Mouse (Mus musculus) kidney, adult 9 months (tissue): ENCODE data around the gene Pomgnt2.

Experiments
- DNase-seq: peaks from one replicate; pipeline ENCODE4 v3.0.0; 2022

Gene Pomgnt2

DNA sequence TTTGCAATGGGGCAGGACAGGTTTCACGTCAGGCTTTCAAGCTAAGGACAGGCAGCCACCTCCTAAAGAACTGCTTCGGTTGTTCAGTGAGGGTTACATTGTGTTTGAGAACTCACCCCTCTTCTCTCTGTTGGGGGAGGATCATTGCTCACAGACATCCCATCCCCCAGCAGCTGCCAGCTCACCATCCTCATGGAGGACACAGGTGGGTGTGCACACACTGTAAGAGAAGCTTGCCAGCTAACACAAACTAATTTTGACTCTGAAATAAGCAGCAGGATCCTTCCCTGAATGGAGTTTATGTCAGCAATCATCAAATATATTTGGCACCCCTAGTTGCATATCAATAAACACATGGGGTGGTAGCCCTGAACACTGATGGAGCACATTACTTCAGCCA is 15.9 kb upstream of the Pomgnt2 start:
- DNase-seq, result no peak

DNA sequence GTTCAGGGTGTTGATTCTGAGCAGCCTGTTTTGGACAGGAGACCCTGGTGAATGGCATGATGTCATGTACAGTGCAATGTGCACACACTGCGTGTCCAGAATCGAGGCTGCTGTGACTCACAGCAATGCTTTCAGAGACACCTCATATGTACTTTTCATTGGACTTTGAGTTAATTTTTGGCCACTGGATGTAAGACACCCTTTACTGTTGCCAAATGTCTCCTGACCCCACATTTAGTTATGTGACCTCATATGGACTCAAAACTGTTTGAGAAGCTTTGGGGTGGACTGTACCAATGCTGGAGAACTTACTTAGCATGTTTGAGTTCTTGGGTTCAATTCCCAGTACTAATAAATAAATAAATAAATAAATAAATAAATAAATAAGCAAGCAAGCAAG is 13.8 kb upstream of the Pomgnt2 start:
- DNase-seq, result no peak

DNA sequence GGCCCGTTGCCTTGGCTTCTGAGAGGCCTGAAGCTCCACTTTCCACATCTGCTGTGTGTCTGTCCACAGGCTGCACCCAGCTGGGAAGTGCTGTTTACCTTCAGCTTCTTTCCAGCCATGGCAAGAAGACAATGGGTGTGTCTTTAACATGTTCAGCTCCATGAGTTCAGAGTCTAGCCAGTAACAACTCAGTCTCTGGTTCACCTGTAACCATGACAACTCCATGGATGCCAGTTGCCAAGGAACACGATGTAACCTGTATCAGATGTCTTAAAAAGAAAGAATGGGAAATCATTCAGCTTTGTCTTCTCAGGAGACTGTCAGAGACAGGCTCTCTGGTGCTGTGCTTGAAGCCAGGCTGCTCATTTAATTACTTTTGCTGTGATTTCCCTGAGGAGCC is 12.0 kb upstream of the Pomgnt2 start:
- no peak for DNase-seq

DNA sequence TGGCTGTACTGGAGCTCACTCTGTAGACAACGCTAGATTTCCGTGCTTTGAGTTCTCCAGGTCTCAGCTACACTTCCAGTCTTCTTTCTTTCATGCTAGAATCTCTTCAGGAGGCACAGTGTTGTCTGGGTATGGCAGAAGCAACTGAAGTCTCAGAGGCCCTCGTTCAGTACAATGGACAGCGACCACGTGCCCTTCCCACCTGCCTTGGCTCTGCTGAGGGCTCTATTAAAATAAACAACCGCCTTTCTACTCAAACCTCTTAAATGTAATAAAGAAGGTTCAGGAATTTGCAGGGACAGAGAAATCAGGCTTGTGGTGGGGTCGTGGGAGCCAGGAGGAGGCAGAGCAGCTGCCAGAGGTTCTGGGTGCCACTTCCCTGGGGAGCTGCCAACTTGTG is 9.7 kb upstream of the Pomgnt2 start:
- peak; percentile 46 for DNase-seq

DNA sequence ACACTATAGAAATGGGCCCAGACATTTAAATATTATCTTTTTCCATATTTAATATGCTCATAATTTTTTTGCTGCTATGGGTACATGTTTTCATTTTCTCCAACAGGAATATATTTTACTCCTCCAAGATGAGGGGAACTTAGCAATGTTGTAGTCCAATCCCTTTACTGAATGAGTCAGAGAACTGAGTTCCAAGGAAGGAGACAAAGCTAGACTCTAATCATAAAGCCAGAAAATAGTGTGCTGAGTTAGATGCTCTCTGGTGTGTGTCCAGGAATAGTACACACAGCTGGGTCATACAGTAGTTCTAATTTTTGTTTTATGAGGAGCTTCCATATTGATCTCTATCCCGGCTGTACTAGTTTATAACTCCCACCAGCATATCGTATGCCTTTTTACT is 9.3 kb upstream of the Pomgnt2 start:
- no peak for DNase-seq

DNA sequence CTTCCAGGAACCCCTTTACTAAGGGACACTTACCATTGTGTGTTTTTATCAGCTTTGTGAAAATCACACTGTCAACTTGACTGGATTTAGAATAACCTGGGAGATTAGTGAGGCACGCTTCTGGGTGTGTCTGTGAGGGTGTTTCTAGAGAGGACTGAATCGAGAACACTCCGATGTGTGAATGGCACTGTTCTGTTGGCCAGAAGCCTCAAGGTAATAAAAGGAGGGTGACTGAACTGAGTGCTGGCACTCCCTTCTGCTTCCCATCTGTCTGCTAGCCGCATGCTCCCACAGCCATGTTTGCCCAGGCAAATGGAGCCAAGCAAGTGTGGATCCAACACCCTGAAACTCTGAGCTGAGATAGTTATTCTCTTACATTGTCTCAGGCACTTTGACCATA is 1.1 kb upstream of the Pomgnt2 start:
- DNase-seq, result no peak

DNA sequence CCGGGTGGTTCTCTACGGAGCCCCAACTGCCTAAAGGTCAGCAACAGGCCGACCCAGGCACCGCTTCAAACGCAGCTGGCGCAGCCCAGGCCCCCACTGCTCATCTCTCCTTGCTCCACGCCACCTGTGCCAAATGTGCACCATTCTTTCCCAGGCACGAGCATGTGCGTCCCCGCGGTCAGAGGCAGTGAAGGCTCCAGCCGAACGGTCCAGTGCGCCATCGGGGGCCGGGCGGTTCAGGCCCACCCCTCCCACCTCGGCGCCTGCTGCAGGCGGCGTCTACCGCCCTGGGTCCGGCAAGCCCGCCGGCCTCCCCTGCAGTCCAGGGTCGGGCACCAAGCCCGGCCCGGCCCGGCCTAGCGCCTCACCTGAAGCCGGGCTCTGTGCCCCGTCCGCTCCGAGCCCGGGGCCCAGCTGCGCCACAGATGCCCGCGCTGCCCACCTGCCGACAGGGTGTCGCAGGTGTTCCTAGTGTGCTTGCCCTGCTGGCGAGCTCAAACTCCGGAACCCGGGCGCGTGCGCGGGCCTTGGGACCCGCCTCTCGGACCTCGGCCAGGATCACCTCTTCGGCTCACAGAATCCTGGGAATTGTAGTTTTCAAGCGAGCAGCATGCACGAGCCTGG is 1.3 kb downstream of the Pomgnt2 start:
- DNase-seq, result peak; percentile 93

DNA sequence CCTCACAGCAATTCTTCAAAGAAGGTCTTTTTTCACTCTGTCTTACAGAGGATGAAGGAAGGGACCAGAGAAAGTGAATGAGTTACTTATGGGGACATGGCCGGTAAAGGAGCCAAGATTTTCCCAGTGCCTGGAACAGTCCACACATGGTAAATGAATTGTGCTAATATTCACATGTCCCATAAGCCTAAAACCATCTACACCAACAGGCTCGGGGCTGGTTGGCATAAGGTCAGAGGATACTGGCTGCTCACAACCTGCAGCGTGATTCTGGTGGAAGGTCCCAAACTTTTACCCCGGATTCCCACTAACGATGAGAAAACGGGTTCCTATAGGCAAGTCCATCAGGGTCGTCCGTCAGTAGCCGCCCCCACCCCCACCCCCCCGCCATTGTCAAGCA is 1.8 kb downstream of the Pomgnt2 start:
- DNase-seq, result no peak

DNA sequence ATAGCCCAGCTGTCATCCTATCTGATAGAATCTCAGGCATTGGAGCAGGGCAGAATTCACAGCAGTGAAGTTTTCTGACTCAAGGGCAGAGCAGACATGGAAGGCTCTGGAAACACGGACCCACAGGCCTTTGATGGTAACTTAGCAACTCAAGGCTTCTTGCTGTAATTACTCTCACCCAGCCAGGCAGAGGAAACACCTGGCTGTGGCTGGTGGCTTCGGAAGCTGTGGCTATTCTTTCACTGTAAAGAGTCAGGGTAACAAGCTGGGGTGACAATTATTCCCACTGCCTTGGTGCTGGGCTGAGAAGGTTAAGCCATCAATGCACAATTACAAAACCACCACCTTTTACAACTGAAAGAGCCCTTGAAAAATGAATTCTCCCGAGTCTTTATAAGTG is 3.9 kb downstream of the Pomgnt2 start:
- DNase-seq, result no peak

DNA sequence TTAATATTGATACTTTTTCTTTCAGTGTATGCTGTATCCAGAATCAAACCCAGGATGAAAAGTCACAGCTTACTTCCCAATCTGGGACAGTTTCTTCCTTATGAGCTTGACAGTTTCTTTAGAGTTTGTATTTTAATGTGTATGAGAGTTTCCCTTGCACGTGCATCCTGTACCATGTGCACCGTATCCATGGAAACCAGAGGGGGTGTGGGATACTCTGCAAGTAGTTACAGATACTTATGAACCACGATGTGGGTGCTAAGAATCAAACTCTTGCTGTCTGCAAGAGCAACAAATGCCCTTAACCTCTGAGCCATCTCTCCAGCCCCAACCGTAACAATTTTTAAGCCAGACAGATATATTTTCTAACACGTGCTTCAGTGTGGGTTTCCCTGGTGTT is 5.9 kb downstream of the Pomgnt2 start:
- no peak for DNase-seq

DNA sequence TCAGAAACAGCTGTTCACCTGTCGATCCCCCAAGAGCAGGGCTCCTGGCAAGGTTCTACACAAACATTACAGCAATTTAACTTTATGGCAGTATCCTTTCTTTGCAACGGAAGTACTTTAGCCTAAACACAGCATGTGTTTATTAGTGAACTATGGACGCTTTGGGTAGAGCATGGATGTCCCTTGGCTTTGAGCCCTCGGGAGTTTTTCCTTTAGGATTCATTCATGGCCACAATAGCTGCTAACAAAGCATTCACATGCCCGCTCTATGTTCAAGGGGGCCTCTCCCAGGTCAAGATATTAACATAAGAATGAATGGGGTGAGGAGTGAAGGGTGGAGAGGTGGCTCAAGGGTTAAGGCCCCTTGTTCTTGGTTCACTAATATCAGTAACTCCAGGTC is 7.4 kb downstream of the Pomgnt2 start:
- no peak for DNase-seq

DNA sequence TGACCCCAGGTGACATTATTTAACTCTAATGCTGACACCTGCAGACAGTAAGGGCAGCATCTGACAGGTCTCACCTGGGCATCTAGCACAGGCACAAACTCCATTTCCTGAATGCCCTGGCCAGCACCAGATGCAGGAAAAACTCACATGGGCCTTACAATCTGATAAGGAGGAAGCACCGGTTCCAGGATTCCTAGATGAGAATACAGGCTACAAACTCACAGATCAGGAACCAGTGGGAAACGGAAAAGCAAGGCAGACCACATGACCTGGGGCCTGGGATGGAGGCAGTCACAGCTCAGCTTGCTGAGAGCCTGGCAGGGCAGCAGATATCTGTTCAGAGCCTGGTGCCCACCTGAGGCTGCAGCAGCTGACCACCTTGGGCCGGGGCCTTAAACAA is 8.0 kb downstream of the Pomgnt2 start:
- no peak for DNase-seq

DNA sequence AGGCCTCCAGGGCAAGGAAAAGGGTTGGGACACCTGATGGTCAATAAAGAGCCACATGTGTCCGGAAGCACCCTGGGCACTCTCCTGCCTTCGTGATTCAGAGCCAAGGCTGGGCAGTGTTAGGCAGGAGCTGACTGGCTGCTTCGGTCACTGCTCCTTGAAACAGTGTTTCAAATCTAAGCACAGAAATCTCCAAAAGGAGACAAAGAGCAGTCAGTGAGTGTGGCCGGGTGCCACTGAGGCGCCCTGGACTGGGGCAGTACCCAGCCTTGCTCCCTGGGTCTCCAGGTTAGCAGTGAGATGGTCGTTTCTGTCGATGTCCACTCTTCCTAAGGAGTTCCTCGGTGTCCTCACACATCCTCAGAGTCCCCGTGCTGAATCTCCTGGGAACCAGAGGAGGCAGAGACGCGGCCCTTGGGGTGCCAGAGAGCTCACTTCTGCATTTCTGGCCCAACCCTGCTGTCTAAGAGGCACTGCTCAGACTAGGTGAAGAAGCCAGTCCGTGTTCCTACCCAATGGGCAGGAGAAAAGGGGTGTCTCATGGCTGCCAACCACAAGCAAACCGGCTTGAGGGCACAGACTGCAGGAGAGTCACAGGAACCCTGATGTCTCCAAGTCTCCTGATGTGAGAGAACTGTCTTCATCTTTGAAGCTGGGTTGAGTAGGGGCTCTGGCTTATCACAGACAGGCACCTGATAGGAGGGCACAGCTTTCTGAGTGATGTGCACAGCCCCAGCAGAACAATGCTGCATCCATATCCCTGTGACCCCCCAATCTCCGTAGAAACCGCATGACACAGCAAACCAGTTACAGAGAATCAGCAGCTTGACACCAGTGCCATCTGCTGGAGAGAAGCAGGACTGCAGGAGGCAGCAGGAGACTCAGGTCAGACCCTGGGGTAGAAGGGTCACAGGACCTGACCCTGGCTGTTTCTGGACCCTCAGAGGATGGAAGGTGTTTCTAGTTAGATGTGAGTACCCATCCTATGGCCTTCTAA is 12.1 kb downstream of the Pomgnt2 start:
- DNase-seq, result peak; percentile 64

DNA sequence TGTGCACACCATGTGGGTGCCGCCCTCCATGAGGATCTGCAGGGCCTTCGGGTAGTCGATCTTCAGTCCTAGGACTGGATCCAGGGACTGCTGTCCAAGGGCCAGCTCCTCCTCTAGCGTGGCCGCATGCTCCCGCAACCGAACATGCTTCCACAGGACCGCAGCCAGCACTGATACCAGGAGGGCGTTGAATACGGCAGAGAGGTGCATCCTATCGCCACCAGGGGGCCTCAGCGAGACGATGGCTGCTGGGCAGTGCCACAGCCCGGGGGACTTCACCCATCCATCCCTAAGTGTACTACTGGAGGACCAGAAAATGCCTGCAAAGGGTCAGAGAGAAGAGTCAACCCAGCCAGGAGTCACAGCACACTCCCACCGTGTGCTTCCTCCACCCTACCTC is 13.4 kb downstream of the Pomgnt2 start:
- DNase-seq, result peak; percentile 67

DNA sequence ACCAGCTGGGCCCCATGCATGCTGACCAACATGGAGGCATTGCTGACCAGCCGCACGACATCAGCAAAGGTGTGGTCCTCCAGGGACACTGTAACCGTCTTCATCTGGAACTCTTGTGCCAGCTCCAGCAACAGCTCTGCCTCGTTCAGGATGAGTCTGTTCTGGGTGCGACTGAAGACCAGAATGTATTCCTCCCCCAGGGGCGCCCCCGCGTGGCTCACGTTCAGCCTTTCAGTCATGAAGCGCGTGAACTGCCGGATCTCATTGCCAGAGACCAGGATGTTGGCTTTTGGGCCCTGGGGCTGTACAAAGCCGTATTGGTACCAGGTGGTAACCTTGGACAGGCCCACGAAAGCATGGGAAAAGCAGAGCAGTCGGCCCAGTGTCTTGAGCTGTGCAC is 14.2 kb downstream of the Pomgnt2 start:
- DNase-seq, result no peak

DNA sequence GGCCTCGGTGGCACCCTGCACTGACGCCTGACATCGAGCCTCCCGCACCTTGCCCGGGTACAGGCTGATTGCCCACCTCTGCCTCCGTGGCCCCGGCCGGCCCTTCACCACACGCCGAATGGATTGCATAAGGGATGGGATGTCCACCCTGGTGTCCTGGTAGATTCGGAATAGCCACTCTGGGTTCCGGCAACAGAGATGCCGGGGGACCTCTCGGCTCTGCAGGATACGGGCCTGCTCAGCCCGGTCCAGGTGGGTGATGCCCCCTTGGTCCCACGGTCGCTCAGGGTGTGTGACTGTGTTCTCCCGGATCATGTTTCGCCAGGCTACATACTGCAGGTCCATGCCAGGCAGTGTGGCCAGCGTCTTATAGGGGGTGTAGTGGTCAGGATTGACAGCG is 14.7 kb downstream of the Pomgnt2 start:
- DNase-seq, result no peak

DNA sequence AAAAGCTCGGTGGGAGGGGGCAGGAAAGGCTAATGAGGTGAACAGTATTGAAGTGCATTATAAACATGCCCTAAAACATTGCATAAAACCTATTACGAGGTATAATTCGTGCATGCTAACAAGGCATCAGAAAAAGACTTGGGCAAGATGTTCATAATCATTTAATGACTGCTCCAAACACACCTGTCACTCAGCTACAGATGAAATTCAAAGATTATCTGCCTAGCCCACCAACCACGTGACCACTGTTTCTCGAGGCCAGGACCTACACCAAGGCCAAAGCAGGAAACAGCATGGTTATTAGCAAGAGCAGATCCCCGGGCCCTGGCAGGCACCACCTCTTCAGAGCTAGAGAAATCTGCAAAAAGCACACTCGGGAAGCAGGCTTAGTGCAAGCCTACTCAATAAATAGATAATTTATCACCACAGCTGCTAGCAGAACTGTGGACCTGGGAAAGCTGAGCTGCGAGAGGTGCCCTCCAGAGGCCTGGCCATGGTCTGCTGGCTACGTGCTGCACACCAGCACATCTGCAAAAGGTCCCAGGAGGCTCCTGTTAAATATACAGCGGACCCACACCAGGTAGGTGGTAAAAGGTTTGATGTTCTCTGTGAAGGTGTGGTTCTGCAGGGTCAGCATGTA is 15.3 kb downstream of the Pomgnt2 start:
- DNase-seq, result no peak

DNA sequence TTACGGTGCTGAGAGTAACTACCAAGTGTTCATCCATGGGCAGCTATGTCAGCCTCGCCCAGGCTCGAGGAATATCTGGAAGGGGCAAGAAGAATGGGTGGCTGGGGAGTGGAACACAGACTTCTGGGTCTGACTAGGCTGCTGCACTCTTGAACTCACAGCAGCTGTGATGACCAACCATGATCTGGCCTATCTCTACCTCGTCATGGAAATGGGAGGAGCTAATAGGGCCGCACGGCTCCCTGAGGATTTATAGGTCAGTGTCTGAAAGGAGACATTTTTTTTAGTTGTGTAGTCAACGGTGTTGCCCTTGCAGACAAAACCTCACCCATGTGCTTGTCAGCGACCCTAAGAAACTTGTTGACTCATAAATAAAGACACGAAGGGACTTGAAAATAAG is 15.9 kb downstream of the Pomgnt2 start:
- no peak for DNase-seq

DNA sequence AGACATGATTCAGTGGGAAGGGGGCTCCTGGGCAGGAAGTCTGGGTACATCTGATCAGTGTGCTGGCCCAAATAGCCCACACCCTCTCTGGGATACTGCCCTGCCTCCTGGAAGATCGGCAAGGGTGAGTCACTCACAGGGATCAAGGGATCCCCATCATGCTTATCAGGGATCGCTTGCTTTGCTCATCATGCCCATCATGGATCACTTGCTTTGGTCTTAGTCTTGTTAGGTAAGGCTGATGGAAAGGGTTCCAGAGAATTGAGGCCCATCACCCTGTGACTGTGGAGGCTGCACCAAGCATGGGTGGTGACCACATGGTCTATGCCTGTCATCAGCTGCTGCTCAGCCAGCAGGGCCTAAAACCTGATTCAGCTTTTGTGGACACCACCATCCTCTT is 21.6 kb downstream of the Pomgnt2 start:
- DNase-seq, result no peak

DNA sequence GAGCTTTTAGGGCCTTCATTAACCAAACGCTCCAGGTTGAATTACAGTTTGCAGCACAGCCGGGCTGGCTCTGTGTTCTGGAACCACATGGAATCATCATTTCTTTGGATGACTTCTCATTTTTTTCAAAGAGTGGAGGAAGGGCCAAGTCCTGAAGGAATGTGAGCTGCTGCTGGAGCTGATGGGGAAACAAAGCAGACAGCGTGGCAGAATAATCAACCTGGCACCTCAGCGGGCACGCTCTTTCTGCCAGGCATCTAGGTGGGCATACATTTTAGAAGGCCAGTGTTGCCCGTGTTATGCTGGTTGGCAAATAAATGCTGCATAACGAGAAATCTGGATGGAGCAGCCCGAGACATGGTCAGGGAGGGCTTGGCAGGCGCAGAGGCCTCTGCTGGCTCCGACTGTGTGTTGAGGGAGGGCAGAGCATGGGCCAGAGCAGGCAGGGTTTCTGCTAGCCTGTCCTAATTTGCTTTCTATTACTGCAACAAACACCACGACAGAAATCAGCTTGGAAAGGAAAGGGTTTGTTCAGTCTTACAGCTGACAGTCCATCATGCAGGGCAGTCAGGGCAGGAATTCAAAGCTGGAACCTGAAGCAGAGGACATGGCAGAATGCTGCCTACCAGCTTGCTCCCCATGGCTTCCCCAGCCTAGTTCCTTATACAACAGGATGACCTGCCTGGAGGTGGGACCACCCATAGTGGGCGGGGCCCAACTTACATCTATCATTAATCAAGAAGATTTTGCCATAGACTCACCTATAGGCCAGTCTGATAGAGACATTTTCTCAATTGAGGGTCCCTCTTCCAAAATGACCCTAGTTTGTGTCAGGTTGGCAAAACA is 22.5 kb downstream of the Pomgnt2 start:
- no peak for DNase-seq

DNA sequence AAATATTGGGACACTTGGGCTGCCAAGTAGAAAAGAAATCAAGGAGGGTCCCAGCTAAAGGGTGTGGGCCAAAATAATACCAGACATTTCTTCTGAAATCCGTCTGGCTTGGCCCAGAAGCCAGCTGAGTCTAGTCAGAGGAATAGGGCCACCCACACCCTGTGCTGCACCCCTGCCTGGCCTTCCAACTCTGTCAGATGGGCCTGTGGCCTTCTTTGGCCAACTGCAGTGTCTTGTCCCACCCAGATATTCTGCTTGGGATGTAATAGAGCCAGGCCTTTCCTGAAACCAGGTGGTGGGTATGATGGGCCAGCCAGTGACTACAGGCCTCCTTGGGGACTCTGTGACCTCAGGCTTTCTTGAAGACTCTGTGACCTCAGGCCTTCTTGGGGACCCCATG is 23.7 kb downstream of the Pomgnt2 start:
- no peak for DNase-seq

DNA sequence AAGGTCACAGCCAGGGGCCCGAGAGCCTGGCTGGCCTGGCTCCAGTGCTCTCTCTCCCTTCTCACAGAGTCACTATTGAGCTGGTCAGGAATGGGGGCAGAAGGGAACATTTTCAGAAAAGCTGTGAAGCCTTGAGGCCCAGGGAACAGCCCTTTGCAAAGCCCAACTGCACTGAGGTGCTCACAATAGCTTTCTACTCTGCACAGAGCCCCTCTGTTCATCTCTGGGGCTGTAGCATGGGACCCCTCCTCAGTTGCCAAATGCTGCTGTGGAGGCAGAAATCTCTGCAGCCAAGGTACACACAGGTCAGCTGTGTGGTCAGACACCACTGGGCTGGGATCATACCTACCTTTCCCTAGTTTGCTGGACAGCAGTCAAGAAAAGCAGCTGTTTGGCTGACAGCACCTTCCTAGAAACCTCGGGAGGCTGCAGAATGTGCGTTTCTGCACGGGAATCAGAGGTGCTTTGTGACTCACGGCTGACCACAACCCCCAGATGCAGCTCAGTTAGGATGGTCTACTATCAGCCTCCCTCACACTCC is 27.0 kb downstream of the Pomgnt2 start:
- DNase-seq, result no peak

DNA sequence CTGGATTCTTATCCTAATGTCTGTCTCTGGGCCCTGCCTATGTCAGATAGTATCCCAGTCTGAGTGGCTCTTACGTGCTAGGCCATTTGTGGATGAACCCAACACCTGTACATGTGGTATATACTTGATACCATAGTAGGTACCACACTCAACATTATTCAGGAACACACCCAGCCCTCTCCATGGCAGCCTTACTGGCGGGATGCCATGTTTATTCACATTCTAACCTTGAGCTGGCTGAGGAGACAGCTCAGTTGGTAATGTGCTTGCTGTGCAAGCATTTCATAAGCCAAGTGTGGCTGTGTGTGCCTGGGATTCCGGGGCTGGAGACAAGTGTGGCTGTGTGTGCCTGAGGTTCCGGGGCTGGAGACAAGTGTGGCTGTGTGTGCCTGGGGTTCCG is 28.7 kb downstream of the Pomgnt2 start:
- DNase-seq, result peak; percentile 29
